Mouse (Mus musculus): ENCODE measurements at regions not wholly inside any gene's neighbourhood (a gene's known extent, or its start where the extent isn't known, plus 50 kb on each side); places are given as distances from the start of the nearest gene placed in this dataset.

DNA sequence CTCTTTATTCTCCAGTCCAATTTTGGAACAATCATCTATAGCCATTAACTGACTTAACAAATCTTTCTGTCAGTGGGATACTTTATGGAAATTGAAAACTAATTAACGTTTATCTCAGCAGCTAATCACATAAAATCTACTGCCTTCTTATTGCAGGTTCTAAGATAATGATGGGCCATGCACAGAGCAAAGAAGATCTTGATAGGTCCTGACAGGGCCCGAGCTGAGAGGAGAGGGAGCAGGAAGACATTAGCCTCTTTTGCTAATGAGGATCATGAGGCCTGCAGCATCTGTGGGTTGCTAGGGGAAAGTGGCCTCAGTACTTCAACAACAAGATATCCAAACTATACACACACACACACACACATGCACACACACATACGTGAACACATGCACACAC lies 318.4 kb downstream of the Lmx1a start:
- DNase-seq (ENCODE audit: low read depth, low spot score) = no peak

DNA sequence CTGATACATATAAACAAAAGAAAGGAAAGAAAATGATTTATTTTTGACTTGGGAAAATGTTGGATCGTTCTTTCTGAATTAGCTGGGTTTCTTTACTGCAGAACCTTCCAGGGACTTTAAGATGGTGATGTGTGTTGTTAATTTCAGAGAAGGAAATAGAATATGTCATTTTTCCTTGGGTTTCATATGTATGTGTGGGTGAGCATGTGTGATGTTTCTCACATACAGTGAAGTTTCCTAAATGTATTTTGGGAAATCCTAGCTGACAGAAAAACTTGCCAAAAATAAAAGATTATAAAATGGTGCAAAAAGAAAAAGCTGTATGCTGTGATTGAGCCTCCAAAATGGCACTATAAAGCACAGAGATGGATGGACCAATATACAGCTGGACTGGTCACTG lies 319.2 kb downstream of the Lmx1a start:
- DNase-seq (ENCODE audit: low read depth, low spot score) = no peak

DNA sequence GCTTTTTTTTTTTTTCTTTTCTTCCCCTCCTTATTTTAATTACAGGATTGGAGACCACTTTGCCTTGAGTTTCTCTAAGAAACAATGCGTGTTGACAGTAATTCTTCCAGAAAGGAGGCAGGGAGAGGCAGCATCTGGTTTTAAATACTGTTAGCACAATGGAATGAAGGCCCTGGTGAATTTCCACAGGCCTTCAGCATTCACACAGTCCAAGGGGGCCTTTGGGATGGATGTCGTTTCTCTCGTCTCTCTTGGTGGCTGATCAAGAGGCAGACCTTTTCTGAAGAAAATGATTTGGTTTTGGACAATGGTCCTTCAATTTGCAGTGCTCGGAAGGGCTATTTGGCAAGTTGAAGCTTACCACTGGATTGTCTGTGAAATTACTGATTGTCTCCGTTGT lies 321.4 kb downstream of the Lmx1a start:
- no peak for DNase-seq (ENCODE audit: low read depth, low spot score)

DNA sequence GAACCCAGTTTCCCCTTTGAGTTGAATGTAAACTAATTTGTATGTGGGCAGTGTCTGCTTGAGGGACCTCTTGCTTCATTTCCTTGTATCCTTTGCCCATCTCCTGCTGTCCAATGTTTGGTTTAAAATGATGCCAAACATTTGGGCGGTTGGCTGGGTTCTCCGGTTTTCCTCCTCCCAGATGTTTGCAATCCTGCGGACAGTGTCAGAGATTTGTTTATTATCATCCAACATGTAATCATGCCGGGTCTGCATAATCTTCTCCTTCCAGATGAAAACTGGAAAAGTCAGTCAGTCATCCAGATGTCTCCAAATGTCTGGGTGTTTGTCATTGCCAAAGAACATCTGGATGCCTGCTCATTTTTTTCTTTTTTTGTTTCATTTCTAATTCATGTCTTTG lies 323.0 kb downstream of the Lmx1a start:
- no peak for DNase-seq (ENCODE audit: low read depth, low spot score)

DNA sequence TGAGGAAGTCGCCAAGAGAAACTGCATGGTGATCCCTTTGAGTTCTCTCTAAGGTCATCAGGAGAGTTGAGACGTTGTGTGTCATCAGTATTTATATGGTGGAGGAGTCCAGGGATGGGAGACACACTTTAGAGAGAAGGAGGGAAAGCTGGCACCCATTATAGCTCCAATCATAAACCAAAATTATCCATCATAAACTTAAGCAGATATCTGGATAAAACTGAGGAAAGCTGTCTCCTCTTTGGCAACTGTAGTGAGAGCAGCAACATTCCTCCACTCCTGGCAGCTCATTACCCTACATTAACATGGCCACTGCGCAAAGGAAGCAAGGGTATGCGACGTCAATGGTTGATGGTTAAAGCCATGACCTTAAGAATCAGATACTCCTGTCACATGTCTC lies 323.6 kb downstream of the Lmx1a start:
- no peak for DNase-seq (ENCODE audit: low read depth, low spot score)

DNA sequence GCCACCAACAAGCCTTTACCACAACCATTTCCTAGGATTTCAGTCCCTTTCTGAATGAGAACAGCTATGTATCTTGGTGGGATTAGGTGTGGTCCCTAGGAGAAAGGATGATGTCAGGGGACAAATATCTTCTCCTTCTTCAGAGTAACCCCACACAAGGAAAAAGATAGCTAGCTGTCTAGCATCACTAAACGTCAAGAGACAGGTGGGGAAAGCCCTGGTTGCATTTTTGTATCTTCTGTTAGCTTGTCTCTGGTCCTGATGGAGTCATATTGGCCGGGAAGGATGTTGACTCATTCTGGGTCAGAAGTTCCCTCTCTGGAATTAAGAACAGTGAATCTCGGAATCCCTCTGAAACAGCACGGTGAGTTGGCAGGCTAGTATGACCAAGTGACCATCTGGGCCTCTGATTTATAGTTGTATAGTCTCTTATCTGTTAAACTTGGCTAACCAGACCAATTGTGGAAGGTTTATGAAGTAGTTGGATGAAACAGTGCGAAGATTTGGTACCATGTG lies 327.4 kb downstream of the Lmx1a start:
- no peak for DNase-seq (ENCODE audit: low read depth, low spot score)

DNA sequence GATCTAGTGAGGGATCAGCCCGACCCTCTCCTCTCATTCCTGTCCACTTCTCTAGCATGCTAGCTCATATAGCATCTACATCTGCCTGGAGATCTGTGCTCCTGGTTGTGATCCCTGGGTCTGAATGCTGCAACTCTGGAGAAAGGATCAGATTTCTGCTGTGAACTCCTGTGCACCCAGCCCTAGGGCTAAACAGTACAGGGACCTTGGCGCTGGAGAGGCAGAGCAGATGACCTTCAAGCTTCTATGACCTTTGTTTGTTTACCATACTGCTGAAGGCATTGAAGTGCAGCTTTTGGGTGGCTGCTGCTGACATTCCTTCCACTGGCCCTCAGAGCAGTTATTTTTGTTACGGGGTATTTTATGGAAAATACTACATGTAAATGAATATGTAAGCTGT lies 337.4 kb downstream of the Lmx1a start:
- peak; percentile 47 for DNase-seq (ENCODE audit: low read depth, low spot score)

DNA sequence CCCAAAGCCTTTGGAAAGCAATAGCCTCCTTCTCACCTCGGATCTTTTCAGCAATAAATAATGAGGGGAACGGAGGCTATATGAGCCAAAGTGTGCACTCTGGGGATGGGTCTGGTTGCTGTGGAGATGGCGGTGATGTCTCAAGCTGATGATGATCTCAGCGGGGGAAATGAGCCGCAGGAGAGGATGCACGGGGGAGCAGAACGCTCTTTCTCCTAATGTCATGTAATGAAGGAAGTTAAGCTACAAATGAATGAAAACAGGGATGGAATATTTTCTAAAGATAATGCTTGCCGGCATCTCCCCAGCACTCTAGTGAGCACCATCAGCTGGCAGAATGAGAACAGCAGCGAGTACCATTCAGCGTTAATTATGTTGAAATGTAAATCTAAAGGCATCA lies 355.7 kb downstream of the Lmx1a start:
- DNase-seq (ENCODE audit: low read depth, low spot score) = no peak

DNA sequence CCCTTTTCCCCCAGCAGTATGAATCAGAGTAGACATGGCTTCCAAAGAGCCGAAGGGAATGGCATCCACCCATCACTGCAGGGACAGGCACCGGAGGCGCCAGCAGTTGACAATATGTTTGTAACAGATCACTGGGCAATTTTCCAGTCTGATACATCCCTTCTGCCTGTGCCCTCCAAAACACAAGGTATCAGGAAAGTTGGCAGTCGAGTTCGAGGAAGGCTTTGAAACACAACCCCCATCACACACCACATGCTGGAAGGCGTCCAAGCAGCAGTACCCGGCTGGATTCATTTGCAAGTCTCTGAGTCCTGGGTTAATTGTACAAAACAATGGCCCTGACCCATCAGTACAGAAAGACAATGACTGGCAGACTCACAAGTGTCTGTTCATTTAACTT lies 357.3 kb downstream of the Lmx1a start:
- no peak for DNase-seq (ENCODE audit: low read depth, low spot score)

DNA sequence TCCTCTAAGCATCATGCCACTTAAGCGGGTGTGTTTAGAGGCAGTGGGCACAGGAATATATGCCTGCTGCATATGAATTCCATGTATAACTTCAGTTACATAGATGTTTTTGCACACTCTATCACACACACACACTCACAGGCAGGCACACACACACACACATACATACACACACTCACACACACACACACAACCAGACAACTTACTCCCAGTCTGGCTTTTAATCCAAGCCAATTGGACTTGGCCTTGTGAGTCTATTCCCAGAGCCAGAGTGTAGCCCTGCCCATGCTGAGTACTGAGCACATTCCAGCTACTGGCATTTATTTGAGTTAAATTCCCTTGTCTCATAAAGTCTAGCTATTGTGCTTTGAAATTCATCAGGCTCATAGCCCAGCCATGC lies 357.7 kb downstream of the Lmx1a start:
- no peak for DNase-seq (ENCODE audit: low read depth, low spot score)

DNA sequence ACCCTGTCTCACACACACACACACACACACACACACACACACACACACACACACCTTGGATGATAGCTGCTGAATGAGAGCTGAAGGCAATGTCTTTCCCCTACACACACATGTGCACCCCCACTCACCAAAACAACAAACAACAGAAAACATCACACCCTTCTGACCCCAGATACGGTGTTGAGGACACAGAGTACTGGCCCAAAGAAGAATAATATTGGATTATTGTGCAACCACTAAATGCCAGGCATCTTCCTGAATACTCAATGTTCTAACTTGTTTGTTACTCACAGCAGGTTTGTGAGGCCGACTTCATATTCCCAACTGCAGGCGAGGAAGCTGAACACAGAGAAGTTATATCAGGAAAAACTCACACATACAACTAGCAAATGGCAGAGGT lies 360.9 kb downstream of the Lmx1a start:
- DNase-seq (ENCODE audit: low read depth, low spot score) = no peak

DNA sequence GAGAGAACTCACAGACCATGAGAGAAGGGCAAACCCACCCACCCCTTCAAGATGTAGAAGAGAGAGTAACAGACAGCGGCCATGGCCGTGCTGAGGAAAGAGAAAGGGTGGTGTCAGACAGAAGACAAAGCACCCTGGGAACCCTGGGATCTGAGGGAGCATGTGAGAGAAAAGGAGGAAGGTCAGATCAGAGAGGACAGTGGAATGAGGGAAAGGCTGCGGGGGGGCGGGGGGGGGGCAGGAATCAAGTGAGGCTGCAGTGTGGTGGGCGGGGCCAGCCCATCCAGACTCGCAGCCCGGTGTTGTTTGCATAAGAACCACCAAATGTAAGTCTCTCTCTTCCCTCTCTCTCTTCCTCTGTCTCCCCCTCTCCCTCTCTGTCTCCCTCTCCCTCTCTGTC lies 367.4 kb downstream of the Lmx1a start:
- peak; percentile 63 for DNase-seq (ENCODE audit: low read depth, low spot score)

DNA sequence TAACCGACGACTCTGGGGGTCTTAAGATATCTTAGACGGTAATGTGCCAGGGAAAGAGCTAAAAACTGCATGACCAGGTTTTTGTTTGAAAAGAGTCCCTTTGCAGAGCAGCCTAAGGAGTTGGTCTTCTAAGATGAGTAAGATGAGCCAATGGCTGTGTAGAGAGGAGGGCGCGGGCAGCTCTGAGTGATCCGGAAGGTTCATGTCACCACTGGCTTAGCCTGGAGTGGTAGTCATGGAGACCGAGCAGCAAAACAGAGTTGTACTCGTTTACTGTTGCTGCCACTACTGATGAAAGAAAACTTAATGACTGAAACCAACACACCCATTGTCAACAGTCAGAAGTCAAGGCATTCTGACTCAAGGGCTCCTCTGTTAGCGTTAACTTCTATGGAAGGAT lies 368.4 kb downstream of the Lmx1a start:
- DNase-seq (ENCODE audit: low read depth, low spot score) = peak; percentile 52

DNA sequence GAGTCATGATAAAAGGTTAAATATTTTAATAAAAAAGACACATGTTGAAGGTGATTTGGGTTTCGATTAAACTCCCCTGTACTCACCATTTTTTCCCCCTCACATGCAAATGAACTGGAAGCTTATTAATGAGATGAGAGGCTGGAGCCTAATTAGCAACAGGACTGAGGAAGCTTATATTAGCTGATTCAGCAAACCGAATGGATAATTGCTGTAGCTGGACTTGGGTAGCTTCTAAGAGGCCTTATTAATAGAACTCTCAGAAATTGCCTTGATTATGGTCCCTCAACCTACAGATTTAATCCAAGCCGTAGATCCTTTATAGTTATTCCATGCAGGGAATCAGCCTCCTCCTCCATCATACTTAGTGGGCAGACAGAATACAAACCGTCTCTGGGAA lies 369.7 kb downstream of the Lmx1a start:
- DNase-seq (ENCODE audit: low read depth, low spot score) = no peak

DNA sequence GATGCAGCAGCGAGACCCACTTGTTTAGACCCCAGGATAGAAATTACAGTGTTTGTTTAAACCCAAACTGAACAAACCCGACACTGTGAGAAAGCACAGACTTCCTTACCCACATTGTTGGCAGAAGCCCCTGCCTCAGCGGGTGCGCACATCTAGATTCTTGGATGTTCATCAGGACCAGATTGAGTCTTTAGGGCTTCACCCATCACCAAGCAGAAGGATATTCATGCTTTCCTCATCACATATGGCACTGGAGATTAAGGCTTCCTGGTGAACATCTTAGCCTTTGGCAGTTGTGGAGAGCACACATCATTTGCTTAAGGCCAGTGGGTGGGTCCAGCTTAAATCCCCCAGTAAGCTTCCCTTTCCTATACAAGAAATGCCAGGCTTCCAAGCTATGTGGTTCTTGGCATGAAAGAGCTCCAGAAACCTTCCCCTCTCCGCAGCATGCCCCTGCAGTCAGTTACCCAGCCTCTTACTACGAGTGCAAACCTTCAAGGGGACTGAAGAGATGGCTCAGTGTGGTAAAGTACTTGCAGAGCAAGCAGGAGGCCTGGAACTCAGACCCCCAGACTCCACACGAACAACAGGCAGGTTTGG lies 367.9 kb downstream of the Pbx1 start:
- no peak for DNase-seq (ENCODE audit: low read depth, low spot score)

DNA sequence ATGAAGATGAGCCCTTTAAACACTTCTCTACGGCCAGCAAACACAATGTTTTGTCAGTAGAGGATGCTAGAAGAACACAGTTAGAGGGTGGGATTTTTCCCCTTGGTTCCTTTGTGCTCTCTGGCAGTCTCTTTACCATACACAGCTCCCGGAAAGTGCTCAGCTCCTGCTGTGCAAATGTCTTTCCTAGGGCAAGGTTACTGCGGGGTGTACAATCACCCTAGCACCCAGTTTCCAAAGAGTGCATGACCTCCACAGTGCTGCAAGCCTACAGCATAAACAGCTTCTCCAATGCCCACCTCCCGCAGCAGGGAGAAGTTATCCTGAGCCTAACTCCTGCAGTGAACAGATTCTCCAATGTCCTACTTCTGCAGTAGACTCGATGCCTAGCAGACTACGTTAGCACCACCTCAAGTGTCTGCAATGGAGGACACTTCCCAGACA lies 366.4 kb downstream of the Pbx1 start:
- DNase-seq (ENCODE audit: low read depth, low spot score) = peak; percentile 46

DNA sequence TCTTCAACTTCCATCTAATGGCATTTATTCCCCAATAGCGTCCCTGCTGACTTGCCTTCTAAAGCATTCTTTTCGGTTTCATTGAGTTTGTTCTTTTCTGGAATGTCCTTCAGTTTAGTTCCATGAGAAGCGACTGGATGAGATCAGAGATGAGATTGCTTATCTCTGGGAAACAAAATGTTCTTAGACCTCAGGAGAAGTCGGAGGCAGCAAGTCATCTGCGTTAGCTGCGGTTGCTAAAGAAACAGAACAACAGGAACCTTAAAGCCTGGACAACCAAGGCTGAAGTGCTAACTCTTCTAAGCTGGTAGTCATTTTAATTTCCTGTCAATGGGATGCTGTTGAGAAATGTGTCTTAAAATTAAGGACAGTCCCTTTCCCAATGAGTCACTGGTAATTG lies 365.3 kb downstream of the Pbx1 start:
- no peak for DNase-seq (ENCODE audit: low read depth, low spot score)

DNA sequence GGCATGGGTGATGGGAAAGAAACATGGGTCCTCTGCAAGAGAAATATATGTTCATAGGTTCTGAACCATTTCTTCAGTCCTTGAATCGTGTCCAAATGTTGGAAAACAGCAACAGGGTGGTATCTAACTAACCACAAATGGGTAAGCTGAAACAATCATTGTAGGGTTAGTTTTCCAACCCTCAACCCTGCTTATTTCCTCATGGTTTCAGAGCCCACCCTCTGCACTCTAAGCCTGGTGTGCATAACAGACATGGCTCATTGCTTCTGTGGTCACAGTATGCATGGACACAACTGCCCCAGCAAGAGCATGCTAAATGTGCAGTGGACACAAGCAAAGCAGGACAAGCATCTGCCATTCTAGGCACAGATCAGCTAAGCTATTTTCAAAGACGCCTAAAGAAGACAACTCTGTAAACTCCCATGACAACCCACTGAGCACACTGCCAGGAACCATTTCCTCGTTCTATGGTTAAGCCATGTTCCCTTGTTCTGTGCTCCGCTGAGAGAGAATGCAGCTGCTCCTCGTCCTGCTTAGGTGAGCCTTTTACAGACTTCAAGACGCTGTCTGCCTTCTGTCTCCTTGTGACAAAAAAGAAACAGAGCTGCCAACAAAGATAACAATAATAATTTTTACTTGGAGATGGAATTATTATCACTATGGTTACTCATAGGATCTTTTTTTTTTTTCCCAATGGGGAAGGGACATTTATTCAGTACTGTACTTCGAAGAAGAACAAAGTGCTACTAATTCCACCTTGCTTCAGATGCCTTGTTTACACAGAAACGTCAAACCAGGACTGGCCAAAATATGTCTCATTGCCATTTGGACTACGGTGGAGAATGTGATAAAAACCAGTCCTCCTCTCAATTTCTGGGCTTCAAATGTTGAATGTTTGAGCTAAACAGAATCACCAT lies 363.8 kb downstream of the Pbx1 start:
- DNase-seq (ENCODE audit: low read depth, low spot score) = no peak

DNA sequence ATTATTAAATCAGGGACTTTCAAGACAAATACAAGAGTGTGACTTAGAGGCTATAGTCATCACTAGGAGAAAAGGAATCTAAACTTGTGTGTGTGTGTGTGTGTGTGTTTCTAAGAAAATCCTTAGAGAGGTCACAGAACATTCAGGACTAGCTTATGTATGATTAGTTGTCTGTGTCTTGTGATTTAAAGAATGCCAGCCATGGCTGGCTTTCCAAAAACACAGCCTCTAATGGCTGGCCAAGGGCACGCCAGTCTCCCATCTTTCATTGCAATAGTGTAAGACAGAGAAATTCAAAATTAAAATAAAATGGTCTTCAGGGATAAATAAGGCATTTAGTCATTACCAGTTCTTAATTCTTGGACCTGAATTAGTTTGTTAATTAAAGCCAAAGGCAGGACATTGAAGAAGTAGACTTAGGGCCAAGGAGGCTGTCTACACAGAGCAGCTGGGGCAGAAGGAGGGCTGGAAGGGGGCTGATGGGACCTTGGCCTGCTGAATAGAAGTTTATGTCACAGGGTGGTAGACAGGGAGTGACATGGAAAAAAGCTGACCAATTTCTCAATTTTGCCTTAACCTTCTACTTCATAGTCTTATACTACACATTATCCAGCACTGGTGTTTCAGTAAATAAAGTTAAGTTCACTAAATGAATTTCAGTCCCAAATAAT lies 363.0 kb downstream of the Pbx1 start:
- no peak for DNase-seq (ENCODE audit: low read depth, low spot score)
